Mouse (Mus musculus): Measurements from ENCODE around the gene Rtl10.

Gene Rtl10

DNA sequence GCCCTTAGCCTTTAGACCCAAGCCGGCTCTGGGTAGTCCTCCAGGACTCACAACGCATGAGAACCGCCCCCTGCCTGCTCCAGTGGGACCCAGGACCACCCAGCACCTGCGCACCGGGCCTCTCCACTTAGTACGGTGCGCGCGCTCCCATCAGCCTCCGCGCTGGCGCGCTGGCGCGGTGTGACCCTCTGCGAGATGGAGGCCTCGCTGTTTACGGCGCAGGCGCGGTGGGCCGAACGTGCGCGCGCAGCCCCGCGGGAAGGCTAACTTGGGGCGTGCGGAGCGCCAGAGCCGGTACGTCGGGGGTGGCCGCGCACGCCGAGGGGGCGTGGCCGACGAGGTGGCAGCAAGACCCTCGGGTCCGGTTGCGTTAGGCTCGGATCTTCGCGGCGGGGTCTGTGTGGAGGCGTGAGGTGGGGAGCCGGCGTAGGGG, at the start of gene Rtl10, which contains the start of gene Gnb1l:
Rtl10 (plus strand) TSS at position 344 of the 433 bp plus-strand sequence.
Gnb1l (plus strand) TSS at position 156 of the 433 bp plus-strand sequence.
- DNase-seq, result peak; percentile 100

DNA sequence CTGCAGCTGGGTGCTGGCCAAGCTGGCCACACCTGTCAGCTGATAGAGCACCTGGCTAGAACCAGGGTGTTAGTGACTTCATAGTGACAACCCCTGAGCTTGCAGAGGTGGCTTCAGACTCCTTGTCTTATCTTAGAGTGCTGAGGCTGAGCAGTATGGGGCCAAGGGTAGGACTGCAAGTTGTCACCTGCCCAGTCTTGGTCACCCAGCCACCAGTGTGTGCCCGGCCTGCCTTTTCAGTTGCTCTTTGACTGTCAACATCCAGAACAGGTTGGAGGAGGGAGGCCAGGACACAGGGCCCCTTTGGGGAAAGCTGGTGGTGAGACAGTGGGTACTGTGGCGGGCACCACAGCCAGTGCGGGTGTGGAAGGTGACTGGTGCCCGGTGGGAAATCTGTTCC, 49.7 kb upstream of the Rtl10 start:
- DNase-seq, result peak; percentile 76

DNA sequence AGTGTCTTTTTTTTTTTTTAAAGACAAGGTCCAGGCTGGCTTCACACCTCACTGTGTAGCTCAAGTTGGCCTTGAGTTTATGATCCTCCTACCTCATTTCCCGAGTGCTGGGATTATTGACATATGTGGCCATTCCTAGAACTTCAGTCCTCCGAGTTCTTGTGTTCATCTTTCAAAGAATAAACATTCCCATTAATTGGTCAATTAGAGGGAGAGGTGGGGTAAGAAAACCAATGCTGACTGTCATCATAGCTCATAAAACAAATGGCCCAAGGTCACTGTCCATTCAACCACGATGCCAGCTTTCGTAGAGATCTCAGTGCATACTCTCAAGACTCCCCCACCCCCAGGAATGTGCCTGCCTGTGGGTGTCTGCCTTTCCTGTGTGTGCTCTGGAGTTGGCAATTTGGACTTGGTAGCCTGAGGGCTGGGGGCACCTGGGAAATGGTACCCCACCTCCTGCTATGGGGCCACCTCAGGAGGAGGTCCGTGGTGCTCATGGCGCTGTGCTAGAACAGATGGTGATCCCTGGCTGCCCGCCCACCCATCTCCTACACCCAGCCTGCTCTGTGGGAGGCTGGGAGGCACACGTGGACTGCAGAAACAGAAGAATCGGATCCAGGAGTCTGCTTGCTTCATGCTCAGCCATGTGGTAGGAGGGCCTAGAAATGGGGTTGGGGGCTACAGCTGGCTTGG, 47.1 kb upstream of the Rtl10 start:
- peak; percentile 84 for DNase-seq

- DNase-seq, result no peak
Observed at GRCm38 (mm10) chr16:18452361-18452862, 46.3 kb upstream of the Rtl10 start.

- peak; percentile 94 for DNase-seq
Observed at GRCm38 (mm10) chr16:18453846-18454245, 44.9 kb upstream of the Rtl10 start.

DNA sequence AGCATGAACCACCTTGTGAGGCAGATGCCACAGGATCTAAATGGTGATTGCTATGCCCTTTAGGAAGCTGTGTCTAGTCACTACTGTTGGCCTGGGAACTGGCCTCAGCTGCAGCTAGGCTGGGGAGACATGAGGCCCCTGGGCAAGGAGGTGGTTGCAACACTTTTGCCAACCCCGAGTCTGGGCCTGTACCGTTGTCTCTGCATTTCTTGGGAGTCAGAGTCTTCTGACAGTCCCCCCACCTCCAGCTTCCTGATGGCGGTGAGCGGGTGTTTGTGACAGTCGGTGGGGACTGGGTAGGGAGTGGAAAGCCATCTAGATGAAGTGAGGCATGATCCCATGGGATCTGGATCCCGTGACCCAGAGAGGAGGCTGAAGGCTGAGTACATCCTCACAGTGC, 43.3 kb upstream of the Rtl10 start:
- peak; percentile 79 for DNase-seq

DNA sequence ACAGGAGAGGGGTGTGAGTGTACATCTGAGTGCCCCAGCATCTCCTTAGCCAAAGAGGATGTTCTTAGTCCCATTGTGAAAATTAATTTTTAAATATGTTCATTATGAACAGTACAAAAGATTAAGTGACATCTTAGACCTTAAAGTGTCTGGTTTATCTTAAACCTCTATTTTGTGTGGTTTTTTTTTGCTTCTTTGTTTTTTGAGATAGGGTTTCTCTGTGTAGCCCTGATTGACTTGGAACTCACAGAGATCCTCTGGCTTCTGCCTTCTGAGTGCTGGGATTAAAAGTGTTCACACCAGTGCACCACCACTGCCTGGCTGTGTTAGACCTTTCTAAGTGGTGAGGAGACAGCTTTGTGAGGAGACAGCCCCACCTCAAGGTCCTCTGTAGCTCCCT, 40.0 kb upstream of the Rtl10 start:
- no peak for DNase-seq

DNA sequence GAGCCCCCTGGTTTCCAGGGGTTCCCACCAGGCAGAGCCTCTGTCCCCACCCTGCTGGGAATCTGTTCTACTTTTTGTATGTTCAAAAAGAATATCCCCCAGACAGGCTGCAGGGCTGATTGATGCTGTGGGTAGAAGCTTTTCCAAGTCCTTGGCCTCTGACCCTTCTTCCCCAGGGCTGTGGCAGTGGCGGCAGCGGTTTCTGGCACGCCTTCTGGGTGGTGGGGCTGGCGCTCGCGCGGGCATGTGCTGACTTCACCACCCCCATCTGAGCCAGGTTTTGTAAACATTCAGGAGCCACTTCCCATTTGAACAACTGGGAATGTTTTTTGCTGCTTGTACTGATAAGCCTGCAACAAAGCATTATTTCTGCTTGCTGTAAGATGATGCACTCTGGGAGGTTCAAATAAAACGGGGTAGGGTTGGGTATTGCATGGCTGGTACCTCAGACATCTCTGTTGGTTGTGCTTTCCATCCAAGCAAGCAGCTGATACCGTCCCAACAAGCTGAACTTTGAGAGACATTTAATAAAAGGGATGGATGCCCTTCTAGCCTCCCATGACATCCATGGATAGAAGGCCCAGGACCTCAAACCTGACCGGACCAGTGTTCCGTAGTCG, 39.3 kb upstream of the Rtl10 start:
- peak; percentile 92 for DNase-seq

DNA sequence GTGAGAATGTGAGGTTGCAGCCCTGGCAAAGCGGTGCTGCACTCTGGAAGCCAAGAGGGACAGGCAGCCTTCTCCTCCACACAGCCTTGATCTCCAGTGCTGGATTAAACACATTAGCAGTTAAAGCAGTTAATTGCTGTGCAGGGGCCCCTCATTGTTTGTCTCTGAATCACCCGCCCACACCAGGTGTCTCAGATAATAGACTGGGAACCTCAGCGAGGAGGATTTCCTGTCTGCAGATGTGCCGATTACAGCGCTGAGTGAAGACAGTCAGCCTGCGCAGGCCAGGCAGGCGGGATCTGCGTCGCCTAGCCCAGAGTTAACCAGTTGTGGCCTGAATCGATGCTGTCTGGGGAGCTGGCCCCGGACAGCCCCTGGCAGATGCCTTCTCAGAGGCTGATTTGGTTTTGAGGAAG, 38.7 kb upstream of the Rtl10 start:
- peak; percentile 97 for DNase-seq

- peak; percentile 85 for DNase-seq
Observed at GRCm38 (mm10) chr16:18460826-18461225, 37.9 kb upstream of the Rtl10 start.

DNA sequence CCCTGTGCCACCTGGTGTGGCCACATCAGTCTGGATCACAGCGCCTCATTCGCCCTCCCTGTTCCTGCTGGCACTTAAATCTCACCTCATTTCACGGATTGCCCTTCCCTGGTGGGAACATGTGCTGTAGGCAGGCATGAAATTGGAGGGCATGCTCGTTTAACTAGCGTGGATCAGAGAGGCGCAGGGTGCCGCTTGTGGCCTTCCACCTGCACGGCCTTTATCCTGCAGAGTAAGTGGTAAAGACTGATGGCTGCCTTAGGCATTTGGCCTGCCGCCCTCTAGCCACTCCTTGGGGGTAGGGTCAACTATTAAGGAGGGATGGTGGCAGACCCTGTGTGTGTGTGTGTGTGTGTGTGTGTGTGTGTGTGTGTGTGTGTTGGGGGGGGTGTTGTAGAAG, 36.7 kb upstream of the Rtl10 start:
- peak; percentile 86 for DNase-seq

DNA sequence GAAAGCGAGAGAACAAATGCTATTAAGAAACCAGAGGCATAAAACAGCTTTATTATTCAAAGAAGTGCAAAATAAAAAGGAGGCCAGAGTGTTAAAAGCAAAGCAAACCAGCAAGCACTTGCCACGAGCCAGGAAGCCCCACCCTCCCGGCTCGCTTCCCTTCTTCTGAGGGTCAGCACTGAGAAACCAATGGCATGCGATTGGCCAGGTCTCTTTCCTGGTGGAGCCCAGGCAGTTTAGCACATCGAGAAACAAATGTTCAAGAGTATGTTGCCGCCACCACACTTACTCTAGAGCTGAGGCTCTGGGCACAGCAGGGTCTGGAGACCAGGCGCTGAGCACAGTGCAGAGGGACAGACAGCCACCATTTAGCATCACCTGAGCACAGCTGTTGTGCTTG, 36.1 kb upstream of the Rtl10 start:
- DNase-seq, result peak; percentile 95

DNA sequence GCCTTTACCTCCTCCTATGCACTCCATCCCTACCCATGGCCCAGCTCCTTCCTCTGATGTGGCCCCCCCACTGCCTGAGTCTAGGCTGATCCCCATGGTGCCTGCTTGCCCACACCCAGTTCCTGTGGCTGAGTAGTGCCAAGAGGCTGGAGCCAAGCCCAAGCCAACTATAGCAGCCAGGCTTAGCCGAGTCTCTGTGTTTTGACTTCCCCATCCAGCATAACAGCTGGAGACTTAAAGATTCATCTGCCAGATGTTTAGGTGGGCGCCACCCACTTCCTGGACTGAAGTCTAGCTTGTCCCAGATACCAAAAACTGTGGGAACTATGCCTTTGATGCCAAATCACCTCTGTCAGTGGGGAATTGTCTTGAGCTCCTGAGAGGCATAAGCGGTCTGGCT, 34.4 kb upstream of the Rtl10 start:
- peak; percentile 99 for DNase-seq

- no peak for DNase-seq
Observed at GRCm38 (mm10) chr16:18470829-18471228, 27.9 kb upstream of the Rtl10 start.

DNA sequence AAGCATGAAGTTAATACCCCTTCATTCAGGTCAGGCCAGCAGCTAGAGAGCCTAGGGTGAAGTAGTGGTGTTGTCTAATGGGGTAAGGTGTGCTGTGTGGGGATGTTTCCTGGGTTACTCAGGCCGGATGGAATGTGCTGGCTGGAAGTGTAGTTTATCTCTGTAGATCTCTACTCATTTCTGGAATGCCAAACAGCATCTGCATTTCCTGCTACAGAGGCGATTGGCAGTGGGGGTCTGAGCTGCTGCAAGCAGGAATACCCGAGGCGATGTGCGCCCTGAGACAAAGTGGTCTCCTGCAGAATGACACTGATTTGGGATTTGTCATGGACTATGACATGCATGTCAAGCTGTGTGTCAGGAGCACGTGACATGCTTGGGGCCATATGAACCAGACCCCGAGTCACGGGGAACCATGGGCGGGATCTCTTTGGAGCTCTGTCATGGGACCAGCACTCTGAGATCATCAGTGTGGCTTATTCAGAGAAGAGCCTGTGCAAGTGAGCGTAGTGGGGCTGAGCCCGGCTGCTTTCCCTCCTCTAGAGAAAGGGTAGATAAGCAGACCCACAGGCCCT, 27.2 kb upstream of the Rtl10 start:
- DNase-seq, result peak; percentile 61

DNA sequence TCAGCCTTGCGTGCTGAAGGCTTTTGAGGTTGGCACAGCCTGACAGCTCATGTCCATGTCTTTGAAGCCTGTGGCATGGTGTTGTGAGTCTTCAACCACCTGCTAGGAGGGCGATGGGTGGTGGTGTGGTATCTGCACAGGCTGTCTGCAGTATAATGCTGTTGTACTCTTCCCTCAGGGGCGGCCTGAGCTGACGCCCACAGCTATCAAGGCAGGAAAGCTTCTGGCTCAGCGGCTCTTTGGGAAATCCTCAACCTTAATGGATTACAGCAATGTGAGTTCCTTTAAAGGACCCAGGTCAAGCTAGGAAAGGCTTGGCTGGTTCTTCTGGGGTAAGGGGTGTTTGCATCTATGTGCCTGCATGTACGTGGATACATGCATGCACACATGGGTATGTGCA, 26.7 kb upstream of the Rtl10 start:
- DNase-seq, result peak; percentile 75

GRCm38 (mm10) chr16:18472416-18472815, 26.3 kb upstream of the Rtl10 start:
- peak; percentile 61 for DNase-seq

GRCm38 (mm10) chr16:18472976-18473375, 25.7 kb upstream of the Rtl10 start:
- peak; percentile 61 for DNase-seq

- peak; percentile 91 for DNase-seq
Observed at GRCm38 (mm10) chr16:18474021-18474420, 24.7 kb upstream of the Rtl10 start.

- peak; percentile 80 for DNase-seq
Observed at GRCm38 (mm10) chr16:18477996-18478395, 20.7 kb upstream of the Rtl10 start.

DNA sequence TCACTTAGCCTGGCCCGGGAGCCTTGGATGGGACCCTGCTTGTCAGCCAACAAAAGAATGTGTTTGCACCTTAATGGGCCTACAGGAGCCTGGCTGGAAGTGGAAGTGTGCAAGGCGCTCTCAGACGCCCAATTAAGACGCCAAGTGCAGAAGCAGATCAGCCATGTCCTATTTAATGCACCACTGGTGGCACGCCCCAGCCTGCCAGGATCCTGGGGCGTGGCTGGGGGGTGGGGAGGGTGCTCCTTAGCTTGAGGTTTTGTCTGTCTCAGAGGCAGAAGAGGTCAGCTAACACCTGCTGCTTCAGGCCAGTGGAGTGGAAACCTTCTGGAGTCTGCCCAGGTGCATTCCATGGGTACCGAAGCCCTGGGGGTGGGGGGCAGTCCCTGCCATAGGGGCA, 19.0 kb upstream of the Rtl10 start:
- peak; percentile 72 for DNase-seq

- peak; percentile 81 for DNase-seq
Observed at GRCm38 (mm10) chr16:18480933-18481485, 17.7 kb upstream of the Rtl10 start.

- peak; percentile 80 for DNase-seq
Observed at GRCm38 (mm10) chr16:18482431-18482830, 16.3 kb upstream of the Rtl10 start.

DNA sequence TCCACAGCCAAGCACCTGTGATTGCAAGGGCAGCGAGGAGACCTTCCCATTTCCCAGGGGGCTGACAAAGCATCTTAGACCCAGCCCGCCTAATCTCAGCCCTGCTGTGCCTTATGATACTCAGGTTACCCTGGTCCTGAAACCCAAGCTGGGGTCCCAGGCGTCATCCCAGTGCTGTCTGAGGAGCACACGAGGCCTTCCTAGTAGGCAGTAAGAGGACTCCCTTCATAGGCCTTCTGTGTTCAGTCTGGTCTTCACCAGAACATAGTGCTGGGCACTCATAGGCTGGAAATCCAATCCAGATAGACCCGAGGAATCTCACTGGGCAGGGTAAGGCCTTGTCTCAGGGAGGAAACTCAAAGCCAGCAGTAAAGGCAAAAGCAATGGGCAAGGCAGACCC, 14.9 kb upstream of the Rtl10 start:
- peak; percentile 56 for DNase-seq
